Mouse (Mus musculus): ENCODE measurements at regions not wholly inside any gene's neighbourhood (a gene's known extent, or its start where the extent isn't known, plus 50 kb on each side); places are given as distances from the start of the nearest gene placed in this dataset.
A peak's percentile ranks its signal among the peaks of the same experiment; 100 is the strongest.

DNA sequence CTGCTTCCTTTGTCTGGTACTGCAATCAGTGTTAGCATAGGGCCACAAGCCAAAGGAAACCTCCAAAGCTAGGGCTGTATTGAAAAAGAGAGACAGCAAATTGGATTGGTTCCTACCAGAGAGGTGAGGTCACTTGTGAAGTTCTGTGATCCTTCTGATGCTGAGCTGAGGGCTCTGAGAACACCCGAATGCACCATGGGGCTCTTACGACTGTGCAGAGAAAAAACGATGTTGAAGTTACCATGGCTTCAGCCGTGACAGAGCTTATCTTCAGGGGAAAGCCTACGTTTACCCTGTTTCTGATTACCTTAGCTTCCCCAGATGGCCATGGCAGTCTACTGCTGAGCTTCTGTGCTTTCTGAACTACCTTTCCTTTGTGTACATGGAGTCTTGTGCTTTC is 53.9 kb upstream of the Fmo9 start:
- no peak for DNase-seq (ENCODE audit: low read depth)

DNA sequence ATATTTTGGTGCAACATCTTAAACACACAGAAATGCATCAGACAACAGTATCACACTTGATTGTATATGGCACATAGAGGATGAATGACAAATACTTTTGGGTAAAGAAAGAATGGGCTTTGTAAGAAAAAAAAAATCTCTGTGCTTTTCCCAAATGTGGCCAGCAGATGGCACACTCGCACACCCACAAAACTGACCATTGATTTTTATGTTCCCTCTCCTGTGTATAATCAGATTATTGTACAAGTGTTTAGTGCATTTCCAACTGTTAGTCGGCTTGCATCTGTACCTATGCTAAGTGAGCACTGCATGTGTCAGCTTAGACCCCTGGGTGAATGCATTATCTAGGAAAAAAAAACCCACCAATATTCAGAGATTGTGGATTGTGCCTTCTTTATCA is 56.4 kb upstream of the Fmo9 start:
- DNase-seq (ENCODE audit: low read depth) = peak; percentile 20

DNA sequence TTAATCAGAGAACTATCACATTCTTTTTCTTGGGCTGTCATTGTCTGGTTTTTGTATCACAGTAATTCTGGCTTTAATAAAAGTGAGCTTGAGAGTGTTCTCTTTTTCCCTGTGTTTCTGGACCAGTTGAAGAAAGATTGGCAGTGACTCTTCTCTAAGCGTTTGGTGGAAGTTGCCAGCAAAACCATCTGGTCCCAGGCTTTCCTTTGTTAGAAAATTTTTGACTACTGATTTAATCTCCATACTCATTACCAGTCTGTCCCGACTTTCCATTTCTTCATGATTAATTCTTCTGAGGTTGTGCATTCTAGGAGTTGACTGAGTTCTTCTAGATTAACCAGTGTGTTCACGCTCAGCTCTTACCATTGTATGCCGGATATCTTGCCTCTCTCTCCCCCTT is 68.6 kb upstream of the Fmo9 start:
- DNase-seq (ENCODE audit: low read depth) = no peak

DNA sequence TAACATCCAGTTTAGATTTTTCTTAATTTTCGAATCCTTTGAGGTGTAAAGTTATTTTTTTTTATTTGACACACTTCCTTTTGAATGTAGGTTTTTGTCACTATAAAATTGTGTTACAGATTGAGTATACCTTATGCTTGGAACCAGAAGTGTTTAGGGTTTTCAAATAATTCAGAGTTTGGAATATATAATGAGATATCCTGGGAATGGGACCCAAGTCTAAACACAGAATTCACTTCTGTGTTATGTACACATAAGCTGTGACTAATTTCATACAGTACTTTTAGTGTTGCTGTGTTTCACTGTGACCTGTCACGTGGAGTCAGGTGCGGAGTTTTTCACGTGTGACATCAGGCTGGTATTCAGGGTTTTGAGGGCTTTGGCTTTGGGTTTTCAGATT is 69.1 kb upstream of the Fmo9 start:
- DNase-seq (ENCODE audit: low read depth) = no peak

DNA sequence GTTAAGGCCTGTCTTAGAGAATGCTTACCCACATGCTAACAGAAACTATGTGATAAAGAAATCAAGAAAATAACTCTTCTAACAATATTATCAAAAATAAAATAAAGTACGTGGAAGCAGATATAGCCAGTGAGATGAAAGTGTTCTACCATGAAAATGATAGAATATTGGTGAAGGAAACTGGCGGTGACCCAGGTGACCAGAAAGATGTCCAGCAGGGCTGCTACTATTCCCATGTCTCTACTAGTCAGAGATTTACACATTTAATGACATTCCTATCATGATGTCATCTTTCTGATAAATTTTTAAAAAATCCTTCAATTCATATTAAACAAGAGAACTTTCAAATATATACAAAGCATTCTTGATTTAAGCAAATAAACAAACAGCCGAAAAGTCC is 69.8 kb upstream of the Fmo9 start:
- no peak for DNase-seq (ENCODE audit: low read depth)

DNA sequence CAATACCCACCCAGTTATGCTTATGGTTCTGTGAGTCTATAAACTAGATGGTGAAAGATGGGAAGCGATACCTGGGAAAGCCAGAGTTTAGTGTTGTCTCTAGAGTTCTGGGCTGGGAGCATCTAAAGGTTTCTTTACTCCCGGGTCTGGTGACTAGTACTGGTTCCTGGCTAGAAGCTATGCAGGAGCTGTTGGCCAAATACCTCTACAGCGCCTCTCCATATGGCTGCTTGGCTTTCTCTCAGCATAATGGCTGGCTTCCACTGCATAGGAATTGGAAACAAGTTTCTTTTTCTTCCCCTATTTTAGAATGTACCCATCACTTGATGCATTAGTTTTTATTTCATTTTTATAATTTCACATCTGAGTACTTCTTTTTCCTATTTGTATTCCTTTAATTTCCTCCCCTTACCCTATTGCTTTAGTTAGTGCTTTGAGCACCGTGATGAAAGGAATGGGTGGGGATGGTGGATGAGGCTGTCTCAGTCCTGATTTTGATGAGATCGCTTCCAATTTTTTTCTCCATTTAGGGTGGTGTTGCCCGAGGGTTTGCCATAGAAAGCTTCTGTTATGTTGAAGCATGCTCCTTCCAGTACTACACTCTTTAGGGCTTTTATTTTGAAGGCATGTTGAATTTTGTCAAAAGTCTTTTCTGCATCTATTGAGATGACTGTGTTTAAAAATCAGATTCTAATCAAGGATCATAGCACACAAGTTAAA is 71.5 kb upstream of the Fmo9 start:
- DNase-seq (ENCODE audit: low read depth) = no peak

DNA sequence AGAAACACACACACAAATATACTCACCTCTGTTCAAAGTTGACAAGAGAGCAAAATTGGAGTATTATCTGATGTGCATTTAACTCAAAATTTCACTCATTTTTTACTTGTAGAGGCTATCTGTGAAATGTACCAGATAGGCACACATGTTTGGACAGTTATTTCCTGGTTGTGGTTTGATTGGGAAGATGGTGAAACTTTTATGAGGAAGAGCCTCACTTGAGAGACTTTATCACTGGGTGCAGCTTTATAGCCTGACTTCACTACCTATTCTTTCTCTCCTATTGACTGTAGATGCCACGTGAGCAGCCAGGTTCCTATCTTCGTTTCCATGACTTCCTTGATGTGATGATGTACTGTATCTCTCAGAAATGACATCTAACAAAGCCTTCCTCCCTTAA is 77.3 kb upstream of the Fmo9 start:
- no peak for DNase-seq (ENCODE audit: low read depth)

DNA sequence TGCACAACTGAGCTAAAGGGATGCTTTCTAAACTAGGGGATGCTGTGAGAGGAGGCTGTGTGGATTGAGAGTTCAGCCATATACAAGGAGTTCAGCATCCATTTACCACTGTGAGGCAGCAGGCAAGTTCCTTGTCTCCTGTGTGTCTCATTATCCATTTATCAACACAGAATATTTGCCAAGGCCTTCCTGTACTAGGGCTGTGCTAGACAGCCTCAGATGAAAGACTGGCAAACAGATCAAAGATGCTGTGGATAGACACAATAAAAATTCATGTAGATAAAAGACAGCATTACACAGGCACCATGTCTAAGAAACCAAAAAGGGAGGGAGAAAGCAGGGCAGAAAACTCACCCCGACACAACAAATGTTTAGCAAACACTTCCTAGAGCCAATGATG is 91.5 kb upstream of the Fmo9 start:
- DNase-seq (ENCODE audit: low read depth) = no peak

DNA sequence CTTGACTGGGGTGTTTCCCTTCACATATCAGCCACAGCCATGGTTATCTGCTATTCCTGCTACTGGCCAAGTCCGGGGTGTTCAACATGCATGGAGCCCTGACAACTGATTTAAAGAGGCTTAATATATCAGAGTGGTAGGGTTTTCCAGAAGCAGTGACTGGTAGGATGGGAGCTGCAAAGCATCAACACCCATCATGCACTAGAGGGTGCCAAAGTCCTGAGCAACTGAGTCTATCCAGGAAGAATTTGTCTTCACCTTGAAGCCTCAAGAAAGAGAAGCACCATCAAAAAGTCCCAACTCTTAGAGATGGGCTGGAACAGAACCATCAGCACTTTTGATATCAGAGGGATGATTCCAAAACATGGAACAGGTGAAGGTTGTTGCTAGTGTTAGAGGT is 100.5 kb upstream of the Fmo9 start:
- peak; percentile 25 for DNase-seq (ENCODE audit: low read depth)

DNA sequence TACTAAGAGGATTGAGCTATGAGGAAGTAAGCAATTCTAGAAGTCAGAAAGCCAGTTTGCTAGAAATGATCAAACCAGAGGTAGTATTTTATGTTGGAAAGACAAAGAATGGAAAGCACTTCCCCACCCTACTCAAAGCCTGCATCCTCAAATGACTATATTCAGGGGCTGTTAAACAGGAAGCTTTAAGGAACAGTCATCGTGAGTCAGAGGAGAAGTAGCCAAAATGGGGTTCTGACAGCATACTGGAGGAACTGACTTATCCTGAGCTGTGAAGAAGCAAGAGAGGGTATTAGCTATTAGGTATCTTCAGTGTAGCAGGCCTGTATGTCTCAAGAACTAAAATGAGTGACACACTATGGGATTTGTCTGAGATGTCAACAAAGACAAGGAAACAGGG is 106.3 kb upstream of the Fmo9 start:
- DNase-seq (ENCODE audit: low read depth) = no peak

DNA sequence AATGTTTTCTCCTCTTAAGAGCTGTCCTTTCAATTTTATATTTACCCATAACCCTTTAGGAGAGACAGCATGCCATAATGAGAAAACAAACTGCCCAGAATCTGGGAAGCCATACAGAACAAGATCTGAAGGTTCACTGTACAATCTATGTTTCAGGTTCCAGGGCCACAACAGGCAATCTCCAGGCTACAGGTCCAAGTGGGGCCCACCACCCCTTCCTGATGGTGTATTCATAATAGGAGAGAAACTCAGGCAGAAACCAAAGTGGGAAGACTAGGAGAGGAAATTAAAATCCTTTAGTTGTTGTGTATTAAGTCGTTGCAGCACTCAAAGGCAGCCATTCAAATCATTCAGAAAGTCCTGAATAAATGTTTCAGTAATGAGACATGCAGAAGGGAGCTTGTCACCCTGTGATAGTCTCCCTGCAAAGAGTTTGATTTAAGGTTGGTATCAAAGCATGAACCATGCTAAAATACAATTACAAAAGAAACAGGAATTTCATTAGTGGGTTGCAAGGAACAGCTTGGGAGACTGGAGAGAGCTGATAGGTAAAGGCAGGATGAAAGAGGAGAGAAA is 107.3 kb upstream of the Fmo9 start:
- DNase-seq (ENCODE audit: low read depth) = no peak

DNA sequence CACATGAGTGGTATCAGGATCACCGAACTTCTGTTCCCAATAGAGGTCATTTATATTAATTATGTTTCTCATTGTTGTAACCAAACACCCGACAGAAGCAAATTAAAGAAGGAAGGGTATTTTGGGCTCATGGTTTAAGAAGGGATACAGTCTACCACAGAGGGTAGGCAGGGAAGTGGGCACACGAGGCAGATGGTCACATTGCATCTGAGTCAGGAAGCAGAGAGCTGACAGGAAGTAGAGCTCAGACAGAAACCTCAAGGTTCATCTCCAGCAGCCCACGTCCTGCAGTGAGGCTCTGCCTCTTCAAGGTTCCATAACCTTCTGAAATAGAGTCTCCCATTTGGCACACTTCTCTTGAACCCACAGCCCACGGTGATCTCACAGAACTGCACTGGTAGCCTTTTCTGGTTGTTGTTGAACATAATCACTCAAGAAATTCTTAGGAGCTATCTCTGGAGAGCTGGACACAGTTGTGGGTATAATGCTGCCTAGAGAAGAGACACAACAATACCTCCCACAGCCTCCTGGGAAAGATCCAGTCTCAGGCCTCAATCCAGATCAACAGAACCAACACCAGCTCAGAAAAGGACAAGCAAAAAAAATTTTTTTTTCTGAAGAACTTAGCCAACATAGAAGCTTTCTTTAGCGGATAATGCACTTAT is 111.5 kb upstream of the Fmo9 start:
- no peak for DNase-seq (ENCODE audit: low read depth)

DNA sequence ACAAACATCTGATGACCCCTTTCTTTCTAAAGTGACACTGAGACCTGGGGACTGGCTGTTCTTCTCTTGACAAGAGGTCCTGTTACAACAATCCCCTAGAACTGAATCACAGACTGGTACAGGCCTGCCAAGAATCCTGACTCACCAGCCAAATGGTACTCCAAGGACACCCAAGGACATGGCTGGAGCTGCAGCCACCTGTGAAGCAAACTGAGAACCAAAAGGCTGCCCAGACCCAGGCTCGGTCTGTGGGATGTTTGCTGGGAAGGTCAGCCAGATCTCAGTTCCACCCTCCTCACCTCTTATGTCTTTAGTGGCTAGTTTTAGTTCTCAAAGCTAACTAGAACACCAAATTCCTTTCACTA is 112.1 kb upstream of the Fmo9 start:
- DNase-seq (ENCODE audit: low read depth) = no peak

DNA sequence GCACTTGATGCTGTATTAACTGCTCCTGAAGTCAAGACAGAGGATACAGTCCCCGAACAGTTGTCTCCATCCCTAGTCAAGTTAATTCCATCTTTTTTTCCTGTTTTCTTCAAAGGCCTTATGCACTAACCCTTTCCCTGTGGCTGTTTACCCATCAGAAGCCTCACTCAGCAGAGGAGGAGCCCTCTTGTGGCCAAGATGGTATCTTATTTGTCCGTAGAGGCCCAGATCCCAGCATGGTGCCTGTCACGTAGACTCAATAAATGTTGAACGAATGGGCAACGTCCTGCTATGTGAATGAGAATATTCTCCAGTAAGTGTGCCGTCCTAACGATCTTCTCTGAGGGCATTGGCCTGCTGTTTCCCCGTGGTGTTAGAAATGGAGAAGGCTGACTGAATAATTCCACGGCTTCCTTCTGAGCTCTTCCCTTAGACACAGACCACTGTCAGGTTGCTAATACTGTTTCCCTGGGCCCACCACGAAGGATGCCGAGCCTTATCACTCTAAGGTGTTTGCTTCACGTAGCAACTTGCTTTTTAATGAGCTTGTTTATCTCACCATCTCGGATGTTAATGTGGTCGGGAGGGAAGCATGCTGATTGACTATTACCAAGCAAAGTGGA is 113.1 kb upstream of the Fmo9 start:
- DNase-seq (ENCODE audit: low read depth) = no peak

DNA sequence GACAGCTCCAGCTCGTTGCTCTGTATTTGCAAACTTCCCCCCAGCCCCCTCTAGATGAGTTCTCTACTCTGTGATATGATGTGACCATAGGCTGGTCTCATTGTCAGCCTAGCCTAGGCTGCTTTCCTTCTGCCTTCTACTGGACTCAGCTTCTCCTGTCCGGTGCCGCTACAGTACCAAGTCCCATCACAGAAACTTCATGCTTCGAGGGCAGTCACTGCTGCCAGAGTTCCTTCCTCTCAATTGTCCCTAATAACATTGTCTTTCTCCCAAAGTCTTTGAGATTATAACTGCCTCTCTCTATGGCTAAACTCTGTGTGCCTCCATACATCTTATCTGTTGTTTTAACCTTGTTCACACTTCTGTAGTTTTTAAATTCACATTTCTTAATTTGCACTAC is 114.0 kb upstream of the Fmo9 start:
- DNase-seq (ENCODE audit: low read depth) = no peak

DNA sequence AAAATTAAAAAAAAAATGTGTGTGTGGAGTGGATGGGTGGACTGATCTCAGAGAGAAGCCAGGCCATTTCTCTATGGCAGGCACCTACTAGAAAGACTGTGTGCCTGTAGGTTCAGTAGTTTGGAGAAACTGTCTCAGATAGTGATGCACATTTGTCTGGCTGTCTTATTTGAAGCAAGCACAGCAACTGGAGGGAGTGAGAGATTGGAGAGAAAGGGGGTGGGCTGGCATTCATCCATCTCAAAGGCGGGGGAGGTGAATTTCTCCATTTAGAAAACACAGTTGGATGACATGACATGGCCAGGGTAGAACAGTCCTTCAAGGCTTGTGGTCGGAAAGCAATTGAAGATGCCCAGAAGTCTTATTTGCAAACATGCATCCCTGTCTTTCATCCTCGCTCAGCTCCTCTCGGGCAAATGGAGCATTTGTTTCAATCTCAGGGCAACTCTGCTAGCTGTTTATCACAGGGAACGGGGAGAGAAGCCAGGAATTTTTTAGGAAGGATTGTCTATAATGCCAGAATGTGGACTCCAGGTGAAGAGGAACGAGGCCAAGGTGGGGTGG is 114.8 kb upstream of the Fmo9 start:
- no peak for DNase-seq (ENCODE audit: low read depth)

DNA sequence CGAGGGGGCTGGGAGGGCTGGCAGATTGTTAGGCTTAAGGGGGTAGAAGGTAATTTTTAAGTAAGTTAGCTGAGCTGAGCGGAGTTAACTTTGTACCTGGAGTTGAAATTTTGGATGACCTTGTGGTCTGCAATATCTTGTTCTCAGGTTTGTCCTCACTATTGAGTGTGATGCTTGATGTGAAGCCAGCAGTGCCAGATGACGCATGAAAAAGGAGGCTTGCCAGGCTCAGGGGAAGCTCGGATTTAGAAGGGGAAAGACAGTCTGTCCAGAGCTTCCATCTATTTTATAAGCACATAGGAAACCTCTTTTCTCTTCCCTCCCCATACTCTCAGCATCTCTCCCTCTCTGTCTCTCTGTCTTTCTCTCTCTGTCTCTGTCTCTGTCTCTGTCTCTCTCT is 115.3 kb upstream of the Fmo9 start:
- no peak for DNase-seq (ENCODE audit: low read depth)

DNA sequence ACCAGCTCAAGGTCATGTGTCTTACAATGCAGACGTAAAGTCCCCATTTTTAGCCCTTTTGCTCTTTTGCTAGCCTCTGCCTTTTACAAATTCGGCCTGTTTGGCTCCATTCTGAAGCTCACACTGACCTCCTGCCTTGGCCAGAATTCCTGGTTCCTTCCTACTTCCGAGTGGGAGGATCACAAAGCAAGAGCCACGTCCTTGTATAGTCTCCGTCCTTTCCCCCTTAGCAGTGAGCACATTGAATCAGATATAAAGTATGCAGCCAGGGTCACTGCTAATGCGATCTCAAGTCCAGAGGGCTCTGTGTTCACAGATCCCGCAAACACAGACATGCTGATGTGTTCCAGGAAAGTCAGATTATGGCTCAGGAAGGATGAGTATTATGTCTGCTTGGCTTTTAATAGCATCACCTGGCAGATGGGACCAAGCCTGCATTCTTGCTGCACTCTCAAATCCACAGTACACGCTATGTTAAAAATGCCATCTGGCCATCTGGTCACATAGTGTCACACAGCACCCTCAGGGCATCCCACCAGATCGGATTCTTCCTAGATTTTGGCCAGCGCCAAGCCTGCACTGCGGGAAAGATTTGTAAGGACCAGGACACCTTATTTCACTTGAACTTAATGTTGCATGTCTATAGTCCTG is 119.4 kb upstream of the Fmo9 start:
- no peak for DNase-seq (ENCODE audit: low read depth)

DNA sequence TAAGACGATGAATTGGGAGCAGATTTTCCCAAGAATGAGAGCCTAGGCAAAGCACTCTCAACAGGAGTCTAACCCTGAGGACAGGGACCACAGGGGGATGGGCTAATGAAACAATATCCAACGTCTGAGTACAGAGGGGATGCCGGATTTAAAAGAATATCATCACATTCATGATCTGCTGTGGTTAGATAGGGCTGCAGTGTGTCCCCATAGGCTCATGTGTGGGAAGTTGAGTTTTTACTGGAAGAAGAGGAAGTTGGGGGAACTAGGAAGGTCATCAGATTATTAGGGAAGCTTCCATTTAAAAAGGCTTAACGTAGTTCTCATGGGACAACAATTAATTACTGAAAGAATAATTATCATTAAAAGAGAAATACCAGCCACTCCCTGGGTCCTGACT is 120.3 kb upstream of the Fmo9 start:
- DNase-seq (ENCODE audit: low read depth) = no peak

DNA sequence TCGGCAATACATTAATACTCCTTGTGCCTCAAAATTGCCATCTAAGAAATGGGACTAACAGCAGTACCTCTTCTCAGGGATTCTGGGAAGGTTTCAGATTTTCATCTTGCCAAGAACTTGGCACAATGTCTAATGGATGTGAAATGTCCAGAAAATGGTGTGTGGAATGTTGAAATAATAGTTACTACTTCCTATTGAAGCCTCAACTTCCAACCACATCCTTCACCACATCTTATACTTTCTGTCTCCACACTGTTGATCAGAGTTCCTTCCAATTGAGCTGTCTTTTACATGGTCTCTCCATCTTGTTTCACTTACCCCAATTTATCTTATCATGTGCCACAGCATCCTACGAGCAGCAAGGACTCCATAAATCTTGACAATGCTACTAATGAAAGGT is 122.3 kb upstream of the Fmo9 start:
- no peak for DNase-seq (ENCODE audit: low read depth)

DNA sequence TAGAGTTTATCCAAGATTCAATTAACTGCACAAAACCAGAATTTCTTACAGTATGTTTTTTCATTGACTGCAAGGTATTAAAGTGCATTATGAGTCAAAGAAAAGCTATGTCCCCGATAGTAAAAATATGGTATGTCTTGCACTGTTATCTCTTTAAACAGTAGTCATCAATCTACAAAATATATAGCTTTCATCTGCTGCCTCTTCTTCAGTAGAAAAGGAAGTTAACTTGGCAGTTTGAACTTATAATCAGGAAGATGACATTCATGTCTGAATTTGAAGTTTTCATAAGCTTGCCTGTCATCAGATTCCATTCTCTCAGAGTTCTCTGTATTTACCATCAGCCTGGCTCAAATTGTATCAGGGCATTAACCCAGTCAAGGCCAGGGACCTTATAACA is 122.7 kb upstream of the Fmo9 start:
- DNase-seq (ENCODE audit: low read depth) = no peak

DNA sequence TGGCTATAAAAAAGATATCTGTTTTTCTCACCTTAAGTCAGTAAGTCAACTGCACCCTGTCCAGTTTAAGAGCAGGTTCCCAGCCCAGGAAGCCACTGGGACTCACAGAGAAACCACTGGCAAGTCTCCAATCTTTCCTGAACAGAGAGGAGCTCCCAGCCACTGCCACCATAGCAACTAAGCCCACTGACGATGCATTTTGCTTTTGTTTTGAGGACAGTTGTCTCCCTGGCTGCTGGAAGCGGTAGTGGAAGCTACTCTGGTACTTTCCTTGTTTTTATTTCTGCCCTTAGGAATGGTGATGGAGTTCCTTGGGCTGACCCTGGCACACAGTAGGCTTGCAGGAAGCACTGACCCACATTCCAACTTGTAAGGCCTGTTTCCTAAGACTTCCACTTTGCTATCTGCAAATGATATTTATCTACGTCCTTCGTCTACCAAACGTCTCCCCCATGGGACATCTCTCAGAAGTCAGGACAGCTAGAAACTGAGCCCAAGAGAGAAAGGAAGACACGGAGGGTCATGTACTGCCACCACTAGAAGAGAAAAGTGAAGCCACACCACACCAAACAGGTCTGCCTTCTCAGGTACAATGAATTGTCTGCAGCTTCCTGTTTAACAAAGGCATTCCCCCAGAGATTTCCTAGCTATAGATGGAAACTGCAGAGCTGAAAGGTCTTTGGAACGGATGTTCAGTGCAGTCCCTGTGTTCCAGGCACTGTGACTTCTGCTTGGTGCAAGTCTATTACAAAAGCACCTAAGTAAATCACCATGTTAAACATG is 125.7 kb upstream of the Fmo9 start:
- no peak for DNase-seq (ENCODE audit: low read depth)

Data from c-Kit-positive CD71-negative TER-119-negative erythroid progenitor cells, embryonic 14.5 days (primary cell).